Mouse (Mus musculus) stomach, embryonic 16.5 days (tissue): ENCODE measurements at regions not wholly inside any gene's neighbourhood (a gene's known extent, or its start where the extent isn't known, plus 50 kb on each side); places are given as distances from the start of the nearest gene placed in this dataset.
"Not testable (repeated sequence)": the region's sequence is repeated elsewhere in the genome, so short reads cannot be mapped to it uniquely, and the experiment has no call there.

Experiments used
- ATAC-seq: fragments of 200-750 bp; cut with Nextera tagmentation; 2 replicates; pipeline ENCODE4 v1.8.0; 2017; ENCODE audit warnings: moderate number of reproducible peaks, moderate TSS enrichment; ENCODE audit not compliant: insufficient read depth, low FRiP score
- H3K27ac ChIP-seq: fragments of 300-500 bp; sonication (generic); 2 replicates; pipeline ENCODE4 v1.5.1; 2014; ENCODE audit warnings: low read length
- H3K27me3 ChIP-seq: fragments of 300-500 bp; sonication (generic); 2 replicates; pipeline ENCODE4 v1.6.1; 2014; ENCODE audit warnings: low read length, control low read depth, mixed read lengths; ENCODE audit not compliant: control insufficient read depth, insufficient read depth
- H3K36me3 ChIP-seq: fragments of 300-500 bp; sonication (generic); 2 replicates; pipeline ENCODE4 v1.6.1; 2014; ENCODE audit warnings: low read length; ENCODE audit not compliant: control insufficient read depth, insufficient read depth
- H3K4me1 ChIP-seq: fragments of 300-500 bp; sonication (generic); 2 replicates; pipeline ENCODE4 v1.6.1; 2014; ENCODE audit warnings: low read length, control low read depth, mixed read lengths; ENCODE audit not compliant: control insufficient read depth, insufficient read depth
- H3K4me2 ChIP-seq: fragments of 300-500 bp; sonication (generic); 2 replicates; pipeline ENCODE4 v1.6.1; 2014; ENCODE audit warnings: low read depth, low read length, mixed read lengths
- H3K4me3 ChIP-seq: fragments of 300-500 bp; sonication (generic); replicated peaks from 2 replicates; pipeline ENCODE4 v1.5.1; 2014; ENCODE audit warnings: mild to moderate bottlenecking, low read length
- H3K9ac ChIP-seq: fragments of 300-500 bp; sonication (generic); 2 replicates; pipeline ENCODE4 v1.6.1; 2014; ENCODE audit warnings: low read length
- H3K9me3 ChIP-seq: fragments of 300-500 bp; sonication (generic); replicated peaks from 2 replicates; pipeline ENCODE4 v1.6.1; 2016; ENCODE audit warnings: low read length, control low read depth; ENCODE audit not compliant: control insufficient read depth
- WGBS: fragments of 180-500 bp; shearing (Covaris S2); extraction: QIAGEN DNeasy Blood & Tissue Kit; methylation state at CpG from one replicate; pipeline ENCODE4 v1.1.7; 2014; 5-methylcytosine and 5-hydroxymethylcytosine counted together

- H3K9ac ChIP-seq, ATAC-seq, H3K27me3 ChIP-seq, H3K9me3 ChIP-seq, H3K4me3 ChIP-seq, H3K4me2 ChIP-seq, H3K36me3 ChIP-seq, H3K27ac ChIP-seq, H3K4me1 ChIP-seq: not testable (repeated sequence)
- 71% methylated on average over 3 of the region's 4 CpGs for WGBS
Observed at GRCm38 (mm10) chr16:31370590-31371092, 51.4 kb upstream of the Bdh1 start.

- H3K9ac ChIP-seq = no peak overlapping the region
- WGBS = 93% methylated on average over 13 of the region's 13 CpGs
- no peak for ATAC-seq
- H3K4me1 ChIP-seq = no peaks in the 10 kb centered on the region
- no peaks in the 10 kb centered on the region for H3K9me3 ChIP-seq
- no peak overlapping the region for H3K27ac ChIP-seq
- H3K4me2 ChIP-seq = no peak overlapping the region
- no peaks in the 10 kb centered on the region for H3K27me3 ChIP-seq
- no peak overlapping the region for H3K4me3 ChIP-seq
- no peaks in the 10 kb centered on the region for H3K36me3 ChIP-seq
Observed at GRCm38 (mm10) chr16:31369849-31370248, 52.2 kb upstream of the Bdh1 start.

GRCm38 (mm10) chr16:31367521-31368245, 53.1 kb upstream of the Apod start:
- ATAC-seq = no peak
- Histone ChIP-seq H3K27me3 (no peaks in the 10 kb centered on the region), H3K9me3 (no peaks in the 10 kb centered on the region), H3K4me1 (no peaks in the 10 kb centered on the region), H3K36me3 (no peaks in the 10 kb centered on the region), H3K4me2 (no peak overlapping the region), H3K4me3 (no peak overlapping the region), H3K9ac (no peak overlapping the region), H3K27ac (no peak overlapping the region)
- 63% methylated on average over 6 of the region's 6 CpGs for WGBS

GRCm38 (mm10) chr16:31366033-31366432, 51.4 kb upstream of the Apod start:
- Histone ChIP-seq H3K4me3 (no peak overlapping the region), H3K9me3 (no peaks in the 10 kb centered on the region), H3K27ac (no peak overlapping the region), H3K36me3 (no peaks in the 10 kb centered on the region), H3K9ac (no peak overlapping the region), H3K4me2 (no peak overlapping the region), H3K27me3 (no peaks in the 10 kb centered on the region), H3K4me1 (no peaks in the 10 kb centered on the region)
- 78% methylated on average over 4 of the region's 4 CpGs for WGBS
- no peak for ATAC-seq

GRCm38 (mm10) chr16:31364475-31364874, 49.9 kb upstream of the Apod start:
- WGBS = 28% methylated on average over 7 of the region's 7 CpGs
- Histone ChIP-seq H3K9ac (no peak overlapping the region), H3K4me3 (no peak overlapping the region), H3K4me2 (no peak overlapping the region), H3K36me3 (no peaks in the 10 kb centered on the region), H3K27ac (peak overlapping the region; percentile 76), H3K9me3 (no peaks in the 10 kb centered on the region), H3K27me3 (no peaks in the 10 kb centered on the region), H3K4me1 (no peaks in the 10 kb centered on the region)
- ATAC-seq = no peak
